Mouse (Mus musculus) intestine, embryonic 15.5 days (tissue): ENCODE results near the gene Pnldc1. TPM values are rescaled to one million over a fixed set of nuclear protein-coding genes. Genes with fewer than 3 reads are reported as not detected.
A peak's percentile ranks its signal among the peaks of the same experiment; 100 is the strongest.
"Not testable (repeated sequence)": the region's sequence is repeated elsewhere in the genome, so short reads cannot be mapped to it uniquely, and the experiment has no call there.

ENCODE experiments used
- ATAC-seq: fragments of 200-750 bp; cut with Nextera tagmentation; 2 replicates; pipeline ENCODE4 v1.8.0; 2017; ENCODE audit warnings: moderate TSS enrichment, moderate library complexity
- H3K27ac ChIP-seq: fragments of 300-500 bp; sonication (generic); 2 replicates; pipeline ENCODE4 v1.5.1; 2015; ENCODE audit warnings: mild to moderate bottlenecking, inconsistent platforms
- H3K27me3 ChIP-seq: fragments of 300-500 bp; sonication (generic); replicated peaks from 2 replicates; pipeline ENCODE4 v1.6.1; 2015; ENCODE audit warnings: inconsistent platforms
- H3K36me3 ChIP-seq: fragments of 300-500 bp; sonication (generic); 2 replicates; pipeline ENCODE4 v1.6.1; 2015; ENCODE audit warnings: inconsistent platforms
- H3K4me1 ChIP-seq: fragments of 300-500 bp; sonication (generic); replicated peaks from 2 replicates; pipeline ENCODE4 v1.6.1; 2015; ENCODE audit warnings: inconsistent platforms
- H3K4me2 ChIP-seq: fragments of 300-500 bp; sonication (generic); replicated peaks from 2 replicates; pipeline ENCODE4 v1.6.1; 2015; ENCODE audit warnings: mild to moderate bottlenecking, inconsistent platforms
- H3K4me3 ChIP-seq: fragments of 300-500 bp; sonication (generic); replicated peaks from 2 replicates; pipeline ENCODE4 v1.5.1; 2015; ENCODE audit warnings: inconsistent platforms
- H3K9ac ChIP-seq: fragments of 300-500 bp; sonication (generic); 2 replicates; pipeline ENCODE4 v1.6.1; 2015; ENCODE audit warnings: inconsistent platforms
- H3K9me3 ChIP-seq: fragments of 300-500 bp; sonication (generic); 2 replicates; pipeline ENCODE4 v1.6.1; 2016; ENCODE audit warnings: inconsistent platforms
- WGBS: fragments of 180-500 bp; shearing (Covaris S2); methylation state at CpG from one replicate; pipeline ENCODE4 v1.1.7; 2015; 5-methylcytosine and 5-hydroxymethylcytosine counted together
- polyA plus RNA-seq: library from polyadenylated mRNA; unstranded; fragments of >200 nt; fragmentation: Nextera tagmentation; extraction: Ambion mirVana; gene quantifications from 2 replicates; pipeline ENCODE4 v1.2.1, GENCODE M21; 2015

The Pnldc1 gene
- polyA plus RNA-seq, 1 experiment from 2014 or later: 0.62 TPM

DNA sequence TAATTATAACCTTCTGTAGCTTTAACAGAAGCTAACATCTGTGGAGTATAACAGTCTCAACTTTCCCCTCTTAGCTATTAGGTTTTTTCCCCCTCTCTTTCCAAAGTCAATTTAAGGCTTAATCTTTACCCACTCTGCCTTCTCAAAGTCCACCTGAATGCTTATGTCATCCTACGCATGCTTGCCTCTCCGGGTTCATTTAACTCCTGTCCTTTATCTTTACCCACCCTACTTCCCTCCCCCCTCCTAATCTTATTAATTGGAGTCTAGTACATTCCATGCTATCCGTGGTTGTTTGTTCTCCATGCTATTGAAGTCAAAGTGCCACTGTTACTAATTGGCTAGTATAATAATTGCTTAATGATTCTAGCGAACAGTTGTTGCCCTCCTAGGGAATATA, 25.7 kb upstream of the Pnldc1 start:
- Histone ChIP-seq H3K36me3 (no peaks in the 10 kb centered on the region), H3K9ac (no peak overlapping the region), H3K4me3 (no peak overlapping the region), H3K4me2 (no peak overlapping the region), H3K4me1 (peaks cover 5% of the 10 kb centered on the region; the same call in 1 of the 2 replicates), H3K27ac (no peak overlapping the region), H3K27me3 (no peaks in the 10 kb centered on the region), H3K9me3 (no peaks in the 10 kb centered on the region)
- ATAC-seq: peak; percentile 56
- 51% methylated on average over 4 of the region's 4 CpGs for WGBS

DNA sequence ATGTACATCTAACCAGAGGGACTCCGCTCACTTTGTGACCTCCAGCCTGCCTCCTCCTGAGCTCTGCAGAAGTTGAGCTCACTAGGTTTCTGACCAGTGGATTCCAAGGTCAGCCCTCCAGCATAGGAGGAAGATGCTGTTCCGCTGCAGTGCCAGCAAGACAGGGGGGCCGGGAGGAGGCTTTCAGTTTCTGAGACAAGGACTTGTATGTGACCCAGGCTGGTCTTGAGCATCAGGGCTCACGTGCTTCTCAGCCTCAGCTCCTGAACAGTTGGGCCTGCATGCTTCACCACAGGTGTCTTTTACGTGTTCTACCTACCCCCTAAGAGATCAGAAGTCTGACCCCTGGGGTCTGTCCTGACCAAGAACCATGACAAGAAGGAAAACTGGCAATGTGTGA, 21.5 kb upstream of the Pnldc1 start:
- not testable (repeated sequence) for H3K9me3 ChIP-seq, H3K36me3 ChIP-seq
- 91% methylated on average over 5 of the region's 5 CpGs for WGBS

DNA sequence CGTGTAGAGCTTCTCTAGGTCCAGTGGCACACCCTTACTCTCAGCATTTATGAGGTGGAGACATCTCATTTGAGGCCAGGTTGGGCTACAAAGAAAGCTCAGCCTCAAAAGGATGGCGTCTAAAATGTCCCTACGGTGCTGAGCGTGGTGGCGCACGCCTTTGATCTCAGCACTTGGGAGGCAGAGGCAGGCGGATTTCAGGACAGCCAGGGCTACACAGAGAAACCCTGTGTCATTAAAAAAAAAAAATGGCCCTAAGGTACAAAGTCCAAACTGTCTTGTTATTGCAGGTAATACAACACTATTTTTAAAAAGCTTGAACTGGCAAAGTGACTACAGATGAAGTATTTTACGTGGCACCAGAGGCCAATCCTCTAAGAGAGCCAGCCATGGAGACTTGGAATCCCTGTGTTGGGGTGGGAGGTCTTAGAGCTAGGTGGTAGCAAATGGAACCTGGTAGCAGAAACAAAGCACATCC, 15.7 kb upstream of the Pnldc1 start:
- H3K9ac ChIP-seq: no peak overlapping the region
- no peaks in the 10 kb centered on the region for H3K27me3 ChIP-seq
- H3K27ac ChIP-seq: no peak overlapping the region
- no peak overlapping the region for H3K4me3 ChIP-seq
- H3K9me3 ChIP-seq: no peaks in the 10 kb centered on the region
- WGBS: 88% methylated on average over 8 of the region's 8 CpGs
- no peak overlapping the region for H3K4me2 ChIP-seq
- no peaks in the 10 kb centered on the region for H3K4me1 ChIP-seq
- H3K36me3 ChIP-seq: peaks cover 44% of the 10 kb centered on the region
- ATAC-seq: peak; percentile 64

More for the DNA sequence above, 21.5 kb upstream of the Pnldc1 start:
- H3K9ac ChIP-seq, H3K27me3 ChIP-seq, ATAC-seq, H3K27ac ChIP-seq, H3K4me3 ChIP-seq, H3K4me2 ChIP-seq, H3K4me1 ChIP-seq: not testable (repeated sequence)

DNA sequence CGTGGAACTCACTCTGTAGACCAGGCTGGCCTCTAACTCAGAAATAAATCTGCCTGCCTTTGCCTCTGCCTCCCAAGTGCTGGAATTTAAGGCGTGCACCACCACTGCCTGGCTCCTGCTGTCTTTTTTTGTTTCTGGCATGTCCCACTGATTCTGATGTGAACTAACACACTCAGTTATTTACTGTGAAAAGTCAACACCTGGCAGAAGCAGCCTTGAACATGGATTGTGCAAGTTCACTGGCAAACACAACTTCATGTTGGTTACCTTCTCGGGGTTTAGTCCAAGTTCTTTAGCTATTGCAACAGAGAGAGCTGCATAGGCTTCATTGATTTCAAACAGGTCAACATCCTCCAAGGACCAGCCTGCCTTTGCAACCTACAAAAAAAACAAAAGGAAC, 15.0 kb upstream of the Pnldc1 start:
- WGBS: 89% methylated on average over 3 of the region's 3 CpGs
- no peak for ATAC-seq
- peaks cover 48% of the 10 kb centered on the region for H3K36me3 ChIP-seq

DNA sequence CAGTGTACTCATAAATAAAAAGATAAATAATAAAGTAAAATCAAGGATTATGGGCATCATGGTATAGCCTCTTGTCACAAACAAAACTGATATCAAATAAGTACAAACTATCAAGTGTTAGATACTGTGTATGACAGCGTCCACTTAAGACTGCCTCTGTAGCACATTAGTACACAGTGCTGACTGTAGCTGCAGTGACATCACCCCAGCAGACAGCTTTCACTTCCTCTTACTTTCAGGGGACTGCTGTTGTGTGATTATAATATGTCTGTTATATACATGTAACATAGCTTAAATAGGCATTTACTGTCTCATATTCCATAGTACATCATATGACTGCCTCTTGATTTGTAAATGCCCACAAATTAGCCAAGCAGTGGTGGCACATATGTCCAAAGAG, 11.0 kb upstream of the Pnldc1 start:
- Histone ChIP-seq H3K9ac (no peak overlapping the region), H3K27me3 (no peaks in the 10 kb centered on the region), H3K4me2 (no peak overlapping the region), H3K4me3 (no peak overlapping the region), H3K36me3 (peaks cover 54% of the 10 kb centered on the region), H3K4me1 (no peaks in the 10 kb centered on the region), H3K9me3 (no peaks in the 10 kb centered on the region), H3K27ac (no peak overlapping the region)
- no peak for ATAC-seq
- WGBS: 84% methylated on average over 1 of the region's 1 CpGs

More for the DNA sequence above, 15.0 kb upstream of the Pnldc1 start:
- Histone ChIP-seq H3K9ac (no peak overlapping the region), H3K27me3 (no peaks in the 10 kb centered on the region), H3K27ac (no peak overlapping the region), H3K9me3 (no peaks in the 10 kb centered on the region), H3K4me1 (no peaks in the 10 kb centered on the region), H3K4me2 (no peak overlapping the region), H3K4me3 (no peak overlapping the region)

DNA sequence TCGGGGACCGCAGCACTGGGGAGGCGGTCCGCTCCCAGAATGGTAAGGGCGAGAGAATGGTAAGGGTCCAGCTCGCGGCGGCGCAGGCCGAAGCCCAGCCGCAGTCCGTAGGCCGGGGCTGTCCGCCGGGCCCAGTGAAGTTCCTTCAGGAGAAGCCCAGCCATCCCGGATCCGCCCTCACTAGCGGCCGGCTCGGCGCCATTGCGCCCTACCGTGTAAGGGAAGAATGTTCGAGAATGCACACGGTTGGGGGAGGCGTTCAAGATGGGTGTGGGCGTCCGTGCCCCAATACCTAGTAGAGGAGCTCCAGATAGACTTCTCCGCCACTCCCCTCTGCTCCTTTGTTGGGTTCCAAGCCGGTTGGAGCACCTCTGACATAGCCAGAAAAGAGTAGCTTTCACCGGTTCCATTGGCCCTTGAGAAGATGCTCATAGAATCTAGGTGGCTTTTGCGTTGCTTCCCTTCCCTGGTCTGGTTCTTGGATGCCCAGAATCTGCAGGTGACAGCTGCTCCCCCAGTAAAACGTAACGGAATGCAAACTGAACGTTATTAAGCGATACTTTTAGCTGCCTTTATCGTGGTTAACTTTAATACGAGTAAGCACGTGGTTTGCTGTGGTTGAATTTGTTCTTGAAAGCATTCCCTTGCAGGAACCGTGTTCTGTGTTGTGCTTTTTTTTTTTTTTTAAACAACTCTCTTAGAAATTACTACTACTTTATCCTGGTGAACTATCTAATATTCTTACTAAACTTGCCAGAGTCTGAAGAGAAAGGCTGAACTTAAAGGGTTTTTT, 6.8 kb upstream of the Pnldc1 start:
- peaks cover 29% of the 10 kb centered on the region for H3K36me3 ChIP-seq

DNA sequence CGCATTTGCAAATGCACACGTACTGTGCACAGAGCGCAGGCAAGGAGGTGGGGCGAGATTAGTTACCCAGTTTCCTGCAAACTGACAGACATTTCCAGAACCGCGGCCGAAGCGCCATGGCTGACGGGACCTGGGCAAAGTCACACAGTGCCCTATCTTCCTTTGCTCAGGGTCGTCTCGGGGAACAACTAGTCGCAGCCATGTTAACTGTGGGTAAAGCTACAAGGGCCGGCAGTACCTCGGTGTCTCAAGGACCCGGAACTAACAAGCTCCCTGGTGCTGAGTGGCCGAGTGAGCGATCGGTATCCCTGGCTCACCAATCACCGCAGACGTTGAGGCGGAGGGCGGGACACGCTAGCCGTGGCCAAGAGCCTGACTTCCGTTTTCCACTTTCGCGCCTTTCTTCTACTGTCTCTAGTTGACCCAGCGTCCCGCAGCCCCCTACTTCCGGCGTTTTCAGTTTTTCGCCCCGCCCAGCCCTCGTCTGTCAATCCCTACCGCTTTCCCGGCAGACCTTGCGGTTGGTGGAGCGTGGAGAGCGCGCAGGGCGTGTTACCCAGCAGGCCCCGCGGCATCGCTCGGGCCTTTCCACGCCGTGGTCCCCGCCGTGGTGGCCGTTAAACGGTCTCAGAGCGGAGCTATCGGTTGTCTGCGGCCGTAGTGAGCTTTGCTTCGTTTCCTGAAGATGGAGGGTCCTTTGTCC, 6.0 kb upstream of the Pnldc1 start, which contains the start of gene Mrpl18:
Gene Mrpl18, minus strand, starts transcription at position 465 of the 703 bp plus-strand sequence.
- Histone ChIP-seq H3K9me3 (no peaks in the 10 kb centered on the region), H3K4me1 (0 out of 2 replicates have a peak, but pooled peaks cover 3% of the 10 kb centered on the region), H3K36me3 (peaks cover 27% of the 10 kb centered on the region), H3K9ac (peak within 1 kb of the TSS; percentile 96), H3K27me3 (no peaks in the 10 kb centered on the region), H3K4me2 (peak within 1 kb of the TSS; percentile 59), H3K27ac (peak within 1 kb of the TSS; percentile 92), H3K4me3 (peak within 1 kb of the TSS; percentile 92)
- under 1% methylated on average over 56 of the region's 56 CpGs for WGBS
- ATAC-seq: peak; percentile 99

More for the DNA sequence above, 6.8 kb upstream of the Pnldc1 start:
- peak overlapping the region; percentile 92 for H3K4me3 ChIP-seq
- 0 out of 2 replicates have a peak, but pooled peaks cover 3% of the 10 kb centered on the region for H3K4me1 ChIP-seq
- peak overlapping the region; percentile 92 for H3K27ac ChIP-seq
- WGBS: under 1% methylated on average over 40 of the region's 40 CpGs
- no peaks in the 10 kb centered on the region for H3K9me3 ChIP-seq
- peak; percentile 65 for ATAC-seq
- H3K4me2 ChIP-seq: peak overlapping the region; percentile 57
- H3K27me3 ChIP-seq: no peaks in the 10 kb centered on the region
- H3K9ac ChIP-seq: peak overlapping the region; percentile 96

DNA sequence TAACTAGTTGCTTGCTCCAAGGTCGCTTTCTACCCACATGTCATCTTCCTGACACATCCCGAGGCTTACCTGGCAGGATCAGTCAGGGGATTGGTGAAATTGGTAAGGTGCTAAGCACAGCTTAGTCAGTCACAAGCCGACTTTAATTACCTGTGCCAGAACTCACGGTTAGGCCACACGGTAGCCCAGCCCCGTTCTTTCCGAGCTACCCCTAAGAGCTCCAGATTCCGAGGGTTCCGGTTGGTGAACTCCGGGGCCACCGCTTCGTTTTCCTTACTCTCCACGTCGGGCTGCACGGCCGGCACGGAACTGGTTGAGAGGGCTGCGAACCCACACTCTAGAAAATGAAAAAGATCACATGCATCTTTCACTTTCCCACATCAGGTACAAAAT, 5.5 kb upstream of the Pnldc1 start, which contains the start of gene Tcp1:
Gene Tcp1, plus strand, starts transcription at position 214 of the 393 bp plus-strand sequence.
- peak within 1 kb of the TSS; percentile 92 for H3K4me3 ChIP-seq
- 0 out of 2 replicates have a peak, but pooled peaks cover 3% of the 10 kb centered on the region for H3K4me1 ChIP-seq
- no peaks in the 10 kb centered on the region for H3K27me3 ChIP-seq
- peak within 1 kb of the TSS; percentile 96 for H3K9ac ChIP-seq
- H3K9me3 ChIP-seq: no peaks in the 10 kb centered on the region
- ATAC-seq: peak; percentile 23
- peak within 1 kb of the TSS; percentile 92 for H3K27ac ChIP-seq
- H3K36me3 ChIP-seq: peaks cover 28% of the 10 kb centered on the region
- under 1% methylated on average over 18 of the region's 18 CpGs for WGBS
- peak within 1 kb of the TSS; percentile 59 for H3K4me2 ChIP-seq

DNA sequence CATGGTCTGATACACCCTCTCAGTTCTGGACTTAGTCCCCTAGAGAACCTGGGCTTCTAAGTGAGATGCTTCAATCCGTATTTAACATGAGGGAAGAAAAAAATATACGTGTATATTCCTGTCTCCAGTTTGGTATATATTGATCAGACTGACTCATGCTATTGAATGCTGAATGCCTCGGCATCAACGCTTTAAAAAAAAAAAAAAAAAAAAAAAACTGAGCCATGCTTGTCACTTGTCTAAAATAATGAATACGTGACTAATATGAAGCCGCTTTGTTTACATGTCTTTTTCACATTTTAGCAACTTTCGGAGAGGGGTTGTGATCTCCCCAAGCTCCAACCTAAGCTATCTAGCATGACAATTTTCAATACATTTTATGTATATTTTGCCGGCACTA, 361 bp upstream of the Pnldc1 start:
- no peak overlapping the region for H3K4me3 ChIP-seq
- no peaks in the 10 kb centered on the region for H3K9me3 ChIP-seq
- no peaks in the 10 kb centered on the region for H3K27me3 ChIP-seq
- ATAC-seq: no peak
- no peak overlapping the region for H3K9ac ChIP-seq
- H3K4me2 ChIP-seq: no peak overlapping the region
- H3K27ac ChIP-seq: no peak overlapping the region
- H3K4me1 ChIP-seq: 0 out of 2 replicates have a peak, but pooled peaks cover 3% of the 10 kb centered on the region
- H3K36me3 ChIP-seq: peaks cover 20% of the 10 kb centered on the region
- WGBS: 86% methylated on average over 8 of the region's 8 CpGs

DNA sequence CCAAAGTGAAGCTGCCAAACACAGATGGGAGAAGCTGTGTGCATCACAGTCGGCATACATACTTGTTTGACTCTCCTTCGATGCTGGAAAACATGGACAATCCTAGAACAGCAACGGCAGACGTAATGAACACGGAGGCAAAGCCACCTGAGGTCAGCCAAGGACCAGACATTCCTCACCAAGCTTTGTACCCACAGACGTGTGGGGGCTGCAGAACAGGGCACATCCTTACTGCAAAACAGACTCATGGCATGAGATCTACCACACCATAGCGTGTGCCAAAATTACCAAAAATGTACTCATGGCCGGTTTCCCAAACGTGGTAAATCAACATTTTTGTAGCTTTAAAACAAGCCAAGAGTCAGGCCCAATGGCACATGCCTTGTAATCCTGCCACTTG, 3.6 kb downstream of the Pnldc1 start:
- WGBS: 79% methylated on average over 9 of the region's 9 CpGs
- Histone ChIP-seq H3K9me3 (no peaks in the 10 kb centered on the region), H3K36me3 (0 out of 2 replicates have a peak, but pooled peaks cover 8% of the 10 kb centered on the region), H3K4me3 (no peak overlapping the region), H3K4me2 (no peak overlapping the region), H3K4me1 (0 out of 2 replicates have a peak, but pooled peaks cover 2% of the 10 kb centered on the region), H3K27ac (no peak overlapping the region), H3K27me3 (no peaks in the 10 kb centered on the region), H3K9ac (no peak overlapping the region)
- ATAC-seq: no peak

DNA sequence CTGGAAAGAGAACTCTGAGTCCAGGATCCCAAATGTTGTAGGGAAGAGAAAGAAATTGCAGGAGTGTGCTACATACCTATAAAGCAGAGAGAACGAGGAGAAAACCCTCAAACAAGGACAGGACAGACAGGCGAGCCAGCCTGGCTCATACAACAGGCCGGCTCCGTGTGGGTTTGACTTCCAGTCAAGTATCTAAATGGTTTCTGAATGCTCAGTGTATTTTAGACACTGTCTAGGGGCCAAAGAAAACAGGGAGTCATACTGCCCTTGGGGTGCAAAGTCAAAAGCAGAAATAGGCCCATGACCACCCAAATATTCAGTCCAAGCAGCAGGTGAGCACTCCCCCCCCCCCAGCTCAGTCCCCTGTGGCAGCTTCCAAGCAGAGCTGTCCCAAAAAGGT, 4.2 kb downstream of the Pnldc1 start:
- ATAC-seq: no peak
- WGBS: 79% methylated on average over 4 of the region's 4 CpGs
- Histone ChIP-seq H3K4me3 (no peak overlapping the region), H3K4me2 (no peak overlapping the region), H3K27ac (no peak overlapping the region), H3K4me1 (0 out of 2 replicates have a peak, but pooled peaks cover 2% of the 10 kb centered on the region), H3K9ac (no peak overlapping the region), H3K36me3 (0 out of 2 replicates have a peak, but pooled peaks cover 4% of the 10 kb centered on the region), H3K27me3 (no peaks in the 10 kb centered on the region), H3K9me3 (no peaks in the 10 kb centered on the region)

DNA sequence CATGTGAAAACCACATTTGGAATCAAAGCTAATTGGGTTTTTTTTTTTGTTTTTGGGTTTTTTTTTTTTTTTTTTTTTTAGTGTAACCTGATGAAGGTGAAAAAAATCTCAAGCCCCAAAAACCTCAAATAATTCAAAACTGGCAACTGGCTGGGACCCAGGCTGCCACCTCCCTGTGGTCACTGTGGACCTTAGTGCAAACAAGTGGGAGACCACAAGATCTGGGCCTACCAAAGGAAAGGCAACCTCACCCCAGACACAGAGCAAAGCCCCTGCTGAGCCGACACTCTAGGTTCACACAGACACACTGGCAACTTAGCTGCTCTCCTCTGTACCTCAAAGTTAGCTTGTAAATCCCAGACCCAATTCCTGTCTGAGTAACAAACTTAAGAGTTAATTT, 5.7 kb downstream of the Pnldc1 start:
- ATAC-seq: no peak
- 79% methylated on average over 1 of the region's 1 CpGs for WGBS
- H3K4me1 ChIP-seq: 0 out of 2 replicates have a peak, but pooled peaks cover 2% of the 10 kb centered on the region
- no peak overlapping the region for H3K9ac ChIP-seq
- H3K27me3 ChIP-seq: no peaks in the 10 kb centered on the region
- no peak overlapping the region for H3K27ac ChIP-seq
- H3K36me3 ChIP-seq: 0 out of 2 replicates have a peak, but pooled peaks cover 3% of the 10 kb centered on the region
- no peak overlapping the region for H3K4me2 ChIP-seq
- no peak overlapping the region for H3K4me3 ChIP-seq
- H3K9me3 ChIP-seq: no peaks in the 10 kb centered on the region
